Mouse (Mus musculus) bone marrow macrophage, adult 2 months (primary cell): Measurements from ENCODE around the gene Irak3. TPM values are rescaled to one million over a fixed set of nuclear protein-coding genes. Genes with fewer than 3 reads are reported as not detected.

ENCODE experiments used
- H3K27ac ChIP-seq: 2 replicates; pipeline ENCODE4 v1.5.1; 2012; ENCODE audit warnings: low read depth, low read length; ENCODE audit not compliant: insufficient read depth
- H3K4me1 ChIP-seq: 2 replicates; pipeline ENCODE4 v1.6.1; 2012; ENCODE audit warnings: low read length; ENCODE audit not compliant: control insufficient read depth, insufficient read depth
- H3K4me3 ChIP-seq: 2 replicates; pipeline ENCODE4 v1.5.1; 2012; ENCODE audit warnings: mild to moderate bottlenecking, low read length, moderate library complexity; ENCODE audit not compliant: insufficient read depth
- CTCF ChIP-seq: IDR thresholded peaks from 2 replicates; pipeline ENCODE4 v1.5.1; 2012; ENCODE audit warnings: low read depth, mild to moderate bottlenecking, low read length, moderate library complexity
- POLR2A ChIP-seq: IDR thresholded peaks from 2 replicates; pipeline ENCODE4 v1.6.1; 2012; ENCODE audit warnings: mild to moderate bottlenecking, low read depth, low read length, borderline replicate concordance
- polyA plus RNA-seq: library from polyadenylated mRNA; stranded (reverse); fragments of >200 nt; gene quantifications from 2 replicates; pipeline ENCODE4 v1.2.4, GENCODE M21; 2012; ENCODE audit not compliant: missing spikeins, insufficient read depth, insufficient read length

The Irak3 gene
- polyA plus RNA-seq, 1 experiment: 80.3 TPM

GRCm38 (mm10) chr10:120111691-120112319 is 90.1 kb downstream of the Irak3 start:
- Histone ChIP-seq H3K4me1 (no peaks in the 10 kb centered on the region; the same call in 1 of the 2 replicates), H3K27ac (peak overlapping the region; percentile 69; the same call in 1 of the 2 replicates), H3K4me3 (peak overlapping the region; percentile 81)
- TF ChIP-seq POLR2A: no peak
- no peak for TF ChIP-seq CTCF

- no peak overlapping the region for H3K27ac ChIP-seq
- no peak overlapping the region for H3K4me3 ChIP-seq
- TF ChIP-seq POLR2A (no peak), CTCF (no peak)
- H3K4me1 ChIP-seq: peaks cover 5% of the 10 kb centered on the region
Measured at GRCm38 (mm10) chr10:120100806-120101205, 101.1 kb downstream of the Irak3 start.

- Histone ChIP-seq H3K27ac (no peak overlapping the region), H3K4me3 (no peak overlapping the region), H3K4me1 (no peaks in the 10 kb centered on the region)
- TF ChIP-seq POLR2A: no peak
- TF ChIP-seq CTCF: no peak
Measured at GRCm38 (mm10) chr10:120097564-120097963, 104.4 kb downstream of the Irak3 start.

GRCm38 (mm10) chr10:120095716-120096115 is 106.2 kb downstream of the Irak3 start:
- H3K27ac ChIP-seq: no peak overlapping the region
- TF ChIP-seq CTCF: no peak
- TF ChIP-seq POLR2A: no peak
- no peak overlapping the region for H3K4me3 ChIP-seq
- H3K4me1 ChIP-seq: no peaks in the 10 kb centered on the region

GRCm38 (mm10) chr10:120095136-120095535 is 106.8 kb downstream of the Irak3 start:
- TF ChIP-seq CTCF (no peak), POLR2A (no peak)
- Histone ChIP-seq H3K4me3 (no peak overlapping the region), H3K27ac (no peak overlapping the region), H3K4me1 (no peaks in the 10 kb centered on the region)

GRCm38 (mm10) chr10:120092548-120092947 is 109.4 kb downstream of the Irak3 start:
- no peak overlapping the region for H3K4me3 ChIP-seq
- no peaks in the 10 kb centered on the region for H3K4me1 ChIP-seq
- TF ChIP-seq POLR2A (no peak), CTCF (no peak)

More at GRCm38 (mm10) chr10:120092548-120092947, 109.4 kb downstream of the Irak3 start:
- no peak overlapping the region for H3K27ac ChIP-seq

Other genes with a start within 250 kb of the Irak3 start
- 22.9 and 28.3 TPM in 2 replicates for gene Helb, start 89.1 kb downstream of the Irak3 start, polyA plus RNA-seq
- 157 and 180 TPM in 2 replicates for gene Tmbim4, start 540 bp downstream of the Irak3 start, polyA plus RNA-seq
- 54.7 and 62.4 TPM in 2 replicates for gene Llph, start 24.9 kb upstream of the Irak3 start, polyA plus RNA-seq